ENCODE assay signal across 7 mouse cellular contexts in the genomic region with DNA sequence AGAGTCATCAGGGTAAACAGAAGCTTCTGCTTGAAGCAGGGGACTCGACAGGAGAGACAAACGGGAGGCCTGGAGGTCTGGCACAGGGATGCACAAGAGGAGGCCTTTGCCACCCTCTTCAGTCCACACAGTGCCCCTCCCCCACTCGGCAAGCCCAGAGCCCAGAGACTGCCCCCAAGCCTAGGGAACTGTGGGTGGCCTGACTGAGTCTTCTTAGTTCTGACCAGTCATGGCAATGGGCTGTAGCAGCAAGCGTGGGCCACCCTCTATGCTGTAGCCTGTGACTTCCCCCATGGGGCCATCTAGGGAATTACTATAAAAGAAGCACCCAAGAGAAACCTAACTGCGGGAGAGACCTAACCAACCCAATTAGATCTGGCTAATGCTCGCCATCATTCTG. TPM values are rescaled to one million over a fixed set of nuclear protein-coding genes. Genes with fewer than 3 reads are reported as not detected.
A peak's percentile ranks its signal among the peaks of the same experiment; 100 is the strongest.
DNase-seq lines count a peak whose midpoint lies in the region; ATAC-seq and TF ChIP-seq lines count a peak whose summit lies in the region.

No protein-coding gene starts in this region.

- WGBS in kidney, adult 2 months, result 19% methylated on average over 6 of the region's 6 CpGs
- 6% methylated on average over 6 of the region's 6 CpGs for WGBS in lung, postnatal 0 days

- H3K4me2 ChIP-seq in lung, postnatal 0 days (replicated peaks; ENCODE audit: low read depth, low read length), result peak overlapping the region; percentile 61

- TF ChIP-seq CTCF in kidney, adult 2 months (conservative IDR thresholded peaks at IDR 0.05; ENCODE audit: insufficient read depth, insufficient read length, low read depth, low read length), result 0 out of 2 replicates have a peak, but pooled peaks have one; percentile 14
- peak; percentile 72 for TF ChIP-seq CTCF in lung, postnatal 0 days (IDR thresholded peaks at IDR 0.05)

- TF ChIP-seq EP300 in lung, postnatal 0 days (IDR thresholded peaks at IDR 0.05), result peak; percentile 8; the same call in 1 of the 2 replicates

- H3K36me3 ChIP-seq in kidney, adult 2 months (ENCODE audit: control insufficient read depth, insufficient read depth, low read length), result no peaks in the 10 kb centered on the region
- H3K36me3 ChIP-seq in lung, postnatal 0 days (ENCODE audit: insufficient read depth, low read length), result no peaks in the 10 kb centered on the region

- H3K9me3 ChIP-seq in lung, postnatal 0 days (ENCODE audit: low read length), result no peaks in the 10 kb centered on the region; the same call in 1 of the 2 replicates

- peak; percentile 24 for DNase-seq in kidney, adult 2 months
- no peak for DNase-seq in kidney, adult 11 months
- DNase-seq in lung, postnatal 0 days (ENCODE audit: low spot score), result peak; percentile 84
- no peak for DNase-seq in spleen, adult 12 weeks (ENCODE audit: low spot score)
- DNase-seq in frontal cortex, postnatal 14 days (ENCODE audit: low spot score in 2 of 2), result no peak

- H3K27me3 ChIP-seq in kidney, adult 2 months (replicated peaks; ENCODE audit: control insufficient read depth, insufficient read depth, low read length), result peaks cover 2% of the 10 kb centered on the region; the same call in 1 of the 2 replicates
- peaks cover 14% of the 10 kb centered on the region for H3K27me3 ChIP-seq in lung, postnatal 0 days (replicated peaks; ENCODE audit: insufficient read depth, low read length)

- H3K27ac ChIP-seq in kidney, adult 2 months (ENCODE audit: insufficient read depth, low read depth, low read length), result no peak overlapping the region
- H3K27ac ChIP-seq in lung, postnatal 0 days (ENCODE audit: low read length), result 0 out of 2 replicates have a peak overlapping the region, but pooled peaks have one; percentile 57

- H3K4me1 ChIP-seq in kidney, adult 2 months (ENCODE audit: control insufficient read depth, insufficient read depth, low read length), result no peaks in the 10 kb centered on the region
- H3K4me1 ChIP-seq in lung, postnatal 0 days (ENCODE audit: insufficient read depth, low read depth, low read length), result no peaks in the 10 kb centered on the region; the same call in 1 of the 2 replicates

- H3K4me3 ChIP-seq in kidney, adult 2 months (ENCODE audit: insufficient read depth, low read depth, low read length), result no peak overlapping the region
- peak overlapping the region; percentile 40 for H3K4me3 ChIP-seq in lung, postnatal 0 days (ENCODE audit: low read depth, low read length)

- H3K9ac ChIP-seq in lung, postnatal 0 days (replicated peaks; ENCODE audit: low read depth), result no peak overlapping the region

- peak; percentile 57 for ATAC-seq in common myeloid progenitor, adult 5-6 weeks (replicated peaks; ENCODE audit: low read depth, poor library complexity, severe bottlenecking)
- peak; percentile 62 to 63; a peak in 3 of 4 replicates for ATAC-seq in hematopoietic stem cell, adult 5-6 weeks (replicated peaks in 1 of 2; ENCODE audit: insufficient read depth in 1 of 2, low FRiP score in 2 of 2, low TSS enrichment in 1 of 2, low read depth in 1 of 2, poor library complexity in 2 of 2, severe bottlenecking in 2 of 2)
- ATAC-seq in lung, postnatal 0 days, result peak; percentile 75

- TF ChIP-seq POLR2A in kidney, adult 2 months (IDR thresholded peaks at IDR 0.05; ENCODE audit: low read depth, low read length), result no peak

RNA-seq across cellular contexts. Expression of a gene that starts 1.9 kb away (rescaled TPM):
- 0.34 and 0.44 TPM in 2 replicates for polyA plus RNA-seq in kidney, adult 2 months (2012; rRNA removed)
- not detected in 2 replicates for total RNA-seq in common myeloid progenitor, adult 5-6 weeks (2017)
- total RNA-seq in hematopoietic stem cell, adult 5-6 weeks (2017), result not detected in 2 replicates
- 54.8 and 61.8 TPM in 2 replicates for polyA plus RNA-seq in lung, postnatal 0 days (2015; fragmentation: Nextera tagmentation; extraction: Ambion mirVana)

Comparison
In these comparisons a context has a peak if more than half of its experiments do, and no peak if none do; other contexts are left out.
1. DNase-seq: peak in kidney, adult 2 months (single experiment) and lung, postnatal 0 days (single experiment); none in kidney, adult 11 months (single experiment), spleen, adult 12 weeks (single experiment) and frontal cortex, postnatal 14 days (0 of 2).
2. Peak in every context shown above with its lines, with median percentiles within 50 percentile points of each other: ATAC-seq.